ENCODE assay signal across 19 mouse cellular contexts in the genomic region with DNA sequence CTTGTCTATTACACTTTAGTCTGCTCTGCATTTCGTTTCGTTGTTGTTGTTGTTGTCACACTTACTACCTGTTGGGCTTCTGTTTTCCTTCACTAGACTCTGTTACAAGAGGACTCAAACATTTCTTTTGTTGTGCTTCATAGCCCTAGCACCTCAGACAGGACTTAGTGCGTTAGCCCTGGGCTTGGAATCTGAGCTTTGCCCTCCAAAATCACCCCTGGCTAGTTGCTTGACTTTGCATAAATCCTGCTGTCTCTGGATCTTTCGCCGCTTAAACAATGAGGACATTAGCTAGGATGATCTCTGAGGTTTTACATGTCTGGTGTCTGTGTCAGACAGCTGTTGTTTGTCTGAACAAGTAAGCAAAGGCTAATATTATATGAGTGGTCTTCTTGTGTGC. TPM values are rescaled to one million over a fixed set of nuclear protein-coding genes. Genes with fewer than 3 reads are reported as not detected.
DNase-seq lines count a peak whose midpoint lies in the region; ATAC-seq and TF ChIP-seq lines count a peak whose summit lies in the region.
"Had no signal": no experiment of that assay in that cellular context is flagged by ENCODE, and none has a peak within 500 bp of the region (broad histone marks: within the 10 kb centered on the region; RNA-seq: fewer than 3 reads in every experiment).

No protein-coding gene starts in this region.

- no peak overlapping the region for H3ac ChIP-seq in myocyte (ENCODE audit: control insufficient read depth, insufficient read length)

- H3K4me2 ChIP-seq in myocyte (ENCODE audit: low read depth) = peak overlapping the region; percentile 81
- H3K4me2 ChIP-seq in hindbrain, embryonic 13.5 days = no peak overlapping the region
- H3K4me2 ChIP-seq: forebrain, embryonic 12.5 days; liver, embryonic 11.5 days; midbrain, embryonic 15.5 days; neural tube, embryonic 15.5 days had no signal

- ATAC-seq in hindbrain, embryonic 13.5 days (ENCODE audit: low FRiP score) = no peak
- ATAC-seq: midbrain, embryonic 15.5 days had no signal

- H3K9me3 ChIP-seq in heart, embryonic 10.5 days = no peaks in the 10 kb centered on the region
- no peaks in the 10 kb centered on the region for H3K9me3 ChIP-seq in hindbrain, embryonic 13.5 days
- H3K9me3 ChIP-seq in hindbrain, embryonic 10.5 days = no peaks in the 10 kb centered on the region
- H3K9me3 ChIP-seq: forebrain, embryonic 12.5 days; megakaryocyte, embryonic 14.5 days; midbrain, embryonic 15.5 days; neural tube, embryonic 15.5 days had no signal

- H3K27ac ChIP-seq in heart, embryonic 10.5 days = no peak overlapping the region
- H3K27ac ChIP-seq in hindbrain, embryonic 13.5 days = no peak overlapping the region
- no peak overlapping the region for H3K27ac ChIP-seq in hindbrain, embryonic 10.5 days
- H3K27ac ChIP-seq: forebrain, embryonic 12.5 days; gastrocnemius, adult 2 months; midbrain, embryonic 15.5 days; neural tube, embryonic 15.5 days had no signal

- 84% methylated on average over 5 of the region's 5 CpGs for WGBS in heart, embryonic 10.5 days
- 85% methylated on average over 5 of the region's 5 CpGs for WGBS in hindbrain, embryonic 13.5 days
- WGBS in hindbrain, embryonic 10.5 days = 88% methylated on average over 5 of the region's 5 CpGs

- H3K4me3 ChIP-seq in heart, embryonic 10.5 days = no peak overlapping the region
- H3K4me3 ChIP-seq in myocyte = no peak overlapping the region
- H3K4me3 ChIP-seq in hindbrain, embryonic 13.5 days = no peak overlapping the region
- no peak overlapping the region for H3K4me3 ChIP-seq in hindbrain, embryonic 10.5 days
- H3K4me3 ChIP-seq: forebrain, embryonic 12.5 days; gastrocnemius, adult 2 months; midbrain, embryonic 15.5 days; neural tube, embryonic 15.5 days had no signal

- no peaks in the 10 kb centered on the region for H3K4me1 ChIP-seq in heart, embryonic 10.5 days
- H3K4me1 ChIP-seq in hindbrain, embryonic 13.5 days (replicated peaks) = no peaks in the 10 kb centered on the region
- H3K4me1 ChIP-seq in hindbrain, embryonic 10.5 days (replicated peaks) = no peaks in the 10 kb centered on the region
- H3K4me1 ChIP-seq: forebrain, embryonic 12.5 days; megakaryocyte, embryonic 14.5 days; midbrain, embryonic 15.5 days; neural tube, embryonic 15.5 days had no signal

- H3K9ac ChIP-seq in hindbrain, embryonic 13.5 days = no peak overlapping the region
- H3K9ac ChIP-seq: forebrain, embryonic 12.5 days; midbrain, embryonic 15.5 days; neural tube, embryonic 15.5 days had no signal

- no peak for TF ChIP-seq POLR2A in myocyte (IDR thresholded peaks at IDR 0.05; ENCODE audit: insufficient read length, low read depth)

- no peaks in the 10 kb centered on the region for H3K36me3 ChIP-seq in heart, embryonic 10.5 days
- H3K36me3 ChIP-seq in myocyte (ENCODE audit: control insufficient read depth, insufficient read depth) = peaks cover 7% of the 10 kb centered on the region
- no peaks in the 10 kb centered on the region for H3K36me3 ChIP-seq in hindbrain, embryonic 13.5 days
- H3K36me3 ChIP-seq in hindbrain, embryonic 10.5 days = no peaks in the 10 kb centered on the region
- H3K36me3 ChIP-seq: forebrain, embryonic 12.5 days; midbrain, embryonic 15.5 days; neural tube, embryonic 15.5 days had no signal

- no peaks in the 10 kb centered on the region for H3K79me2 ChIP-seq in myocyte (ENCODE audit: control insufficient read depth, insufficient read depth)

- peak; percentile 42 for DNase-seq in heart, embryonic 10.5 days (ENCODE audit: low spot score)
- no peak for DNase-seq in heart, postnatal 4 days
- peak; percentile 73 for DNase-seq in ES-CJ7 (ENCODE audit: low read depth, low spot score)
- peak; percentile 33 for DNase-seq in kidney, adult 9 months
- DNase-seq in cerebellum, postnatal 14 days = no peak
- no peak for DNase-seq in hindbrain, embryonic 10.5 days (ENCODE audit: low spot score)
- DNase-seq: cerebellum, adult 9-10 months; gastrocnemius, adult 2 months; heart, postnatal 36 days; lung, adult 2 months; thymus, postnatal 14 days had no signal

- no peaks in the 10 kb centered on the region for H3K27me3 ChIP-seq in heart, embryonic 10.5 days (ENCODE audit: insufficient read depth, poor library complexity, severe bottlenecking)
- no peaks in the 10 kb centered on the region for H3K27me3 ChIP-seq in myocyte (ENCODE audit: control insufficient read depth, insufficient read depth, insufficient read length)
- no peaks in the 10 kb centered on the region for H3K27me3 ChIP-seq in hindbrain, embryonic 13.5 days
- H3K27me3 ChIP-seq in hindbrain, embryonic 10.5 days (ENCODE audit: insufficient read depth, poor library complexity, severe bottlenecking) = no peaks in the 10 kb centered on the region
- H3K27me3 ChIP-seq: CH12.LX; forebrain, embryonic 12.5 days; midbrain, embryonic 15.5 days; neural tube, embryonic 15.5 days had no signal

TF ChIP-seq in myocyte, 11 proteins besides CTCF, POLR2A, EP300 and RAD21:
- TF ChIP-seq REST (IDR thresholded peaks at IDR 0.05; ENCODE audit: insufficient read depth, insufficient read length) = no peak
- TF ChIP-seq MYOD1 (IDR thresholded peaks at IDR 0.05; ENCODE audit: control insufficient read depth in 1 of 3, insufficient read length in 2 of 3, low read depth in 2 of 3) = peak in 2 of 3 experiments; percentile 39 to 58

RNA-seq across cellular contexts. Expression of gene Dync2li1, which starts 52.4 kb away (rescaled TPM):
- 9.9 and 17.2 TPM in 2 replicates for polyA plus RNA-seq in heart, embryonic 10.5 days (2016; fragmentation: Nextera tagmentation; extraction: Ambion mirVana)
- 1 to 10 TPM; 3.8 to 4.3 TPM for total RNA-seq in heart, postnatal 4 days (2021)
- polyA plus RNA-seq in myocyte (2012; fragmentation: generic; extraction: Trizol) = 10.1 TPM
- 33.2 and 36.9 TPM in 2 replicates for polyA plus RNA-seq in hindbrain, embryonic 13.5 days (2015; fragmentation: Nextera tagmentation; extraction: Ambion mirVana)
- polyA plus RNA-seq in hindbrain, embryonic 10.5 days (2016; fragmentation: Nextera tagmentation; extraction: Ambion mirVana) = 29.4 and 30.0 TPM in 2 replicates

Comparison
In these comparisons a context has a peak if more than half of its experiments do, and no peak if none do; other contexts are left out.
1. DNase-seq: peak in heart, embryonic 10.5 days (single experiment), ES-CJ7 (single experiment) and kidney, adult 9 months (single experiment); none in heart, postnatal 4 days (single experiment), cerebellum, postnatal 14 days (0 of 2) and hindbrain, embryonic 10.5 days (single experiment).